Comparison of ENCODE assay signal across 8 mouse cellular contexts in the genomic region with DNA sequence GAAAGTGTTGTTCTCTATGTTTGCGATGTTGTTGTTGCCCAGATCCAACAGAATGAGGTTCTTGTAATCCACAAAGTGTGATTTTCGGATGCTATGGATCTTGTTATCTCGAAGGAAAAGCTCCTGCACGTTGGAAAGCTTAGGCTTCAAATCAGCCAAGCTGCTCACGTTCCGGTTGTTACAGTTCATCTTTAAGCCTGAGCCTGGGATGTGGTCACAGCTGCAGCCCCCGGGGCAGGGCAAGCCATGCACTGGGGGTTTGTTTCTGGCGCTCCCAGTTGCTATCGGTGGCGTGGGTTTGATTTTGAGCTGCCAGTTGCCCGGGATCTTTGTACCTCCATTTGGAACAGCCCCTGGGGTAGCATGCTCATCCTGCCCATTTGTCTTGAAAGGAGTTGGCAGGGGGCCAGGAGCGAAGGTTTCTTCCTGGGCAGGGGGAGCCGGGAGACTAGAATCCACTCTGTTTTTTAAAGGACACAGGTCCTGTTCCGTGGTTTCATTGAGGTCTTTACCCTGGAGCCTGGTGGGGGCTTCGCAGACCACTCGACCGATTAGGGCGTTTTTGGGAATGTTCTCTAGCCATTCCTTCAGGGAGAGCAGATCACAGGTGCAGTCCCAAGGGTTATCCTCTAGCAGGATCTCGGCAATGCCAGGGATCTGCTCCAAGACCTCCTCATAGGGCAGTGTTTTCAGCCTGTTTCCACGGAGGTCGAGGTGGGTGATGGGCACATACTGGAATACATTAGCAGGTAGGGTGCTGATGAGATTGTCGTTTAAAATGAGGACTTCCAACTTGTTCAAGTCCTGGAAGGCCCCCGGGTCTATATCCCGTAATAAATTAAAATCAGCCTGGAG. TPM values are rescaled to one million over a fixed set of nuclear protein-coding genes. Genes with fewer than 3 reads are reported as not detected.
DNase-seq lines count a peak whose midpoint lies in the region; ATAC-seq and TF ChIP-seq lines count a peak whose summit lies in the region.
"Had no signal": no experiment of that assay in that cellular context is flagged by ENCODE, and none has a peak within 500 bp of the region (broad histone marks: within the 10 kb centered on the region; RNA-seq: fewer than 3 reads in every experiment).

No protein-coding gene starts in this region.

- under 1% methylated on average over 24 of the region's 24 CpGs for WGBS in forebrain, embryonic 16.5 days
- 2% methylated on average over 24 of the region's 24 CpGs for WGBS in kidney, embryonic 14.5 days
- WGBS in limb, embryonic 10.5 days, result 4% methylated on average over 24 of the region's 24 CpGs

- ATAC-seq in forebrain, embryonic 16.5 days, result peak; percentile 18
- no peak for ATAC-seq in kidney, embryonic 14.5 days (ENCODE audit: low FRiP score, low TSS enrichment)
- ATAC-seq in monocyte, adult 5-6 weeks (replicated peaks; ENCODE audit: insufficient number of reproducible peaks, low FRiP score, low TSS enrichment, poor library complexity, severe bottlenecking), result no peak

- H3K4me2 ChIP-seq in forebrain, embryonic 16.5 days (ENCODE audit: low read length), result peak overlapping the region; percentile 84
- peak overlapping the region; percentile 65 for H3K4me2 ChIP-seq in kidney, embryonic 14.5 days (replicated peaks; ENCODE audit: low read depth, low read length)

- peak overlapping the region; percentile 93 for H3K27ac ChIP-seq in forebrain, embryonic 16.5 days (ENCODE audit: low read length)
- H3K27ac ChIP-seq in kidney, embryonic 14.5 days (ENCODE audit: low read depth, low read length), result no peak overlapping the region
- no peak overlapping the region for H3K27ac ChIP-seq in limb, embryonic 10.5 days
- H3K27ac ChIP-seq: liver, embryonic 15.5 days had no signal

- TF ChIP-seq POLR2A in brain, embryonic 14.5 days (IDR thresholded peaks at IDR 0.05; ENCODE audit: borderline replicate concordance, extremely low read depth, insufficient read depth, insufficient read length, poor library complexity, severe bottlenecking), result no peak

- no peaks in the 10 kb centered on the region for H3K27me3 ChIP-seq in forebrain, embryonic 16.5 days (replicated peaks; ENCODE audit: control insufficient read depth, insufficient read depth, low read length)
- H3K27me3 ChIP-seq in kidney, embryonic 14.5 days (ENCODE audit: control insufficient read depth, insufficient read depth, low read length), result peaks cover 22% of the 10 kb centered on the region
- peaks cover 55% of the 10 kb centered on the region for H3K27me3 ChIP-seq in limb, embryonic 10.5 days (ENCODE audit: low read depth, poor library complexity, severe bottlenecking)

- no peaks in the 10 kb centered on the region for H3K36me3 ChIP-seq in forebrain, embryonic 16.5 days (ENCODE audit: control insufficient read depth, insufficient read depth)
- H3K36me3 ChIP-seq in kidney, embryonic 14.5 days (ENCODE audit: control insufficient read depth, insufficient read depth, low read length), result no peaks in the 10 kb centered on the region
- H3K36me3 ChIP-seq in limb, embryonic 10.5 days, result no peaks in the 10 kb centered on the region
- H3K36me3 ChIP-seq: liver, embryonic 15.5 days had no signal

- H3K4me1 ChIP-seq in forebrain, embryonic 16.5 days (replicated peaks; ENCODE audit: control insufficient read depth, insufficient read depth, low read length), result peaks cover 18% of the 10 kb centered on the region
- H3K4me1 ChIP-seq in kidney, embryonic 14.5 days (ENCODE audit: control insufficient read depth, insufficient read depth, low read length), result 0 out of 2 replicates have a peak, but pooled peaks cover 4% of the 10 kb centered on the region
- H3K4me1 ChIP-seq in limb, embryonic 10.5 days, result peaks cover 23% of the 10 kb centered on the region
- H3K4me1 ChIP-seq: liver, embryonic 15.5 days had no signal

- peak; percentile 77 for DNase-seq in brain, embryonic 14.5 days (ENCODE audit: low read depth)
- DNase-seq in cerebellum, adult 18-20 months, result peak; percentile 75 to 86
- DNase-seq in limb, embryonic 10.5 days (ENCODE audit: low spot score), result peak; percentile 35
- DNase-seq in right cerebral cortex, postnatal 10 days (ENCODE audit: low spot score in 2 of 2), result peak; percentile 78 to 79

- H3K9ac ChIP-seq in forebrain, embryonic 16.5 days (replicated peaks; ENCODE audit: low read depth, low read length), result peak overlapping the region; percentile 89
- H3K9ac ChIP-seq in kidney, embryonic 14.5 days (ENCODE audit: low read depth, low read length), result peak overlapping the region; percentile 37; the same call in 1 of the 2 replicates
- H3K9ac ChIP-seq: liver, embryonic 15.5 days had no signal

- TF ChIP-seq CTCF in brain, embryonic 14.5 days (IDR thresholded peaks at IDR 0.05; ENCODE audit: borderline replicate concordance, extremely low read depth, insufficient read depth, insufficient read length), result no peak

- H3K4me3 ChIP-seq in forebrain, embryonic 16.5 days (replicated peaks; ENCODE audit: low read length), result peak overlapping the region; percentile 81
- peak overlapping the region; percentile 42 for H3K4me3 ChIP-seq in kidney, embryonic 14.5 days (ENCODE audit: low read length)
- peak overlapping the region; percentile 44 for H3K4me3 ChIP-seq in limb, embryonic 10.5 days
- H3K4me3 ChIP-seq: liver, embryonic 15.5 days had no signal

- no peaks in the 10 kb centered on the region for H3K9me3 ChIP-seq in forebrain, embryonic 16.5 days (ENCODE audit: control insufficient read depth, low read length)
- no peaks in the 10 kb centered on the region for H3K9me3 ChIP-seq in kidney, embryonic 14.5 days (ENCODE audit: control insufficient read depth, low read length)
- no peaks in the 10 kb centered on the region for H3K9me3 ChIP-seq in limb, embryonic 10.5 days (replicated peaks)
- H3K9me3 ChIP-seq: liver, embryonic 15.5 days had no signal

RNA-seq across cellular contexts. Expression of a gene that starts 1.7 kb away (rescaled TPM):
- 17.2 and 24.4 TPM in 2 replicates for polyA plus RNA-seq in brain, embryonic 14.5 days (2012; rRNA removed)
- 26.5 and 29.7 TPM in 2 replicates for polyA plus RNA-seq in forebrain, embryonic 16.5 days (2015; fragmentation: Nextera tagmentation; extraction: Ambion mirVana)
- polyA plus RNA-seq in kidney, embryonic 14.5 days (2014; fragmentation: Nextera tagmentation; extraction: Ambion mirVana), result 0.29 and 0.54 TPM in 2 replicates
- polyA plus RNA-seq in limb, embryonic 10.5 days (2016; fragmentation: Nextera tagmentation; extraction: Ambion mirVana), result 0.04 TPM in 1 of 2 replicates, not detected in the other
- total RNA-seq in monocyte, adult 5-6 weeks (2017), result not detected in 3 replicates

Comparison
In these comparisons a context has a peak if more than half of its experiments do, and no peak if none do; other contexts are left out.
1. RNA of a gene that starts 1.7 kb away (polyA plus RNA-seq): 26.5 to 29.7 TPM in forebrain, embryonic 16.5 days and 17.2 to 24.4 TPM in brain, embryonic 14.5 days; 0.29 to 0.54 TPM in kidney, embryonic 14.5 days and 0.04 TPM in limb, embryonic 10.5 days; every median in the first group is over 10 times any median in the second.
2. Peak in every context shown above with its lines, with median percentiles within 50 percentile points of each other: DNase-seq and H3K4me3 ChIP-seq.